Mouse (Mus musculus) stomach, embryonic 14.5 days (tissue): Measurements from ENCODE around the gene Gm10234. TPM values are rescaled to one million over a fixed set of nuclear protein-coding genes. Genes with fewer than 3 reads are reported as not detected.

Experiments used
- ATAC-seq: fragments of 200-750 bp; cut with Nextera tagmentation; 2 replicates; pipeline ENCODE4 v1.8.0; 2017; ENCODE audit warnings: low read depth, moderate TSS enrichment; ENCODE audit not compliant: insufficient number of reproducible peaks, insufficient read depth, low FRiP score
- H3K27ac ChIP-seq: fragments of 300-500 bp; sonication (generic); 2 replicates; pipeline ENCODE4 v1.5.1; 2014; ENCODE audit warnings: mild to moderate bottlenecking, low read length, moderate library complexity, mixed read lengths
- H3K27me3 ChIP-seq: fragments of 300-500 bp; sonication (generic); 2 replicates; pipeline ENCODE4 v1.6.1; 2014; ENCODE audit warnings: low read length, control low read depth, mixed read lengths; ENCODE audit not compliant: control insufficient read depth, insufficient read depth
- H3K36me3 ChIP-seq: fragments of 300-500 bp; sonication (generic); 2 replicates; pipeline ENCODE4 v1.6.1; 2014; ENCODE audit warnings: mild to moderate bottlenecking, control low read depth, low read length, moderate library complexity, mixed read lengths; ENCODE audit not compliant: control insufficient read depth, insufficient read depth
- H3K4me1 ChIP-seq: fragments of 300-500 bp; sonication (generic); 2 replicates; pipeline ENCODE4 v1.6.1; 2014; ENCODE audit warnings: low read length, control low read depth, mixed read lengths; ENCODE audit not compliant: control insufficient read depth, insufficient read depth
- H3K4me2 ChIP-seq: fragments of 300-500 bp; sonication (generic); replicated peaks from 2 replicates; pipeline ENCODE4 v1.6.1; 2014; ENCODE audit warnings: low read depth, low read length, control low read depth
- H3K4me3 ChIP-seq: fragments of 300-500 bp; sonication (generic); 2 replicates; pipeline ENCODE4 v1.5.1; 2014; ENCODE audit warnings: low read depth, low read length, control low read depth
- H3K9ac ChIP-seq: fragments of 300-500 bp; sonication (generic); replicated peaks from 2 replicates; pipeline ENCODE4 v1.6.1; 2014; ENCODE audit warnings: low read depth, mild to moderate bottlenecking, control low read depth, low read length, moderate library complexity, mixed read lengths
- H3K9me3 ChIP-seq: fragments of 300-500 bp; sonication (generic); 2 replicates; pipeline ENCODE4 v1.6.1; 2016; ENCODE audit warnings: low read depth, low read length, control low read depth; ENCODE audit not compliant: control insufficient read depth
- WGBS: fragments of 180-500 bp; shearing (Covaris S2); extraction: QIAGEN DNeasy Blood & Tissue Kit; methylation state at CpG from one replicate; pipeline ENCODE4 v1.1.7; 2014; 5-methylcytosine and 5-hydroxymethylcytosine counted together
- polyA plus RNA-seq: library from polyadenylated mRNA; unstranded; fragments of >200 nt; fragmentation: Nextera tagmentation; extraction: Ambion mirVana; gene quantifications from 2 replicates; pipeline ENCODE4 v1.2.1, GENCODE M21; 2014

Gene Gm10234
- polyA plus RNA-seq, 1 experiment from 2014 or later = not detected

GRCm38 (mm10) chr6:95353886-95354285 is 32.0 kb downstream of the Gm10234 start:
- WGBS = 93% methylated on average over 1 of the region's 1 CpGs
- no peak for ATAC-seq
- Histone ChIP-seq H3K9me3 (no peaks in the 10 kb centered on the region), H3K27ac (no peak overlapping the region), H3K4me1 (no peaks in the 10 kb centered on the region; the same call in 1 of the 2 replicates), H3K4me2 (no peak overlapping the region), H3K36me3 (no peaks in the 10 kb centered on the region), H3K27me3 (no peaks in the 10 kb centered on the region), H3K9ac (no peak overlapping the region), H3K4me3 (no peak overlapping the region)

- H3K4me2 ChIP-seq = no peak overlapping the region
- H3K9ac ChIP-seq = no peak overlapping the region
- no peaks in the 10 kb centered on the region; the same call in 1 of the 2 replicates for H3K4me1 ChIP-seq
- H3K27ac ChIP-seq = no peak overlapping the region
- H3K27me3 ChIP-seq = no peaks in the 10 kb centered on the region
- H3K4me3 ChIP-seq = no peak overlapping the region
- no peaks in the 10 kb centered on the region for H3K36me3 ChIP-seq
- no peaks in the 10 kb centered on the region for H3K9me3 ChIP-seq
- WGBS = 87% methylated on average over 5 of the region's 5 CpGs
- no peak for ATAC-seq
Measured at GRCm38 (mm10) chr6:95360084-95360483, 38.2 kb downstream of the Gm10234 start.

GRCm38 (mm10) chr6:95362707-95363106 is 40.8 kb downstream of the Gm10234 start:
- Histone ChIP-seq H3K4me3 (no peak overlapping the region), H3K4me2 (no peak overlapping the region), H3K9ac (no peak overlapping the region), H3K36me3 (no peaks in the 10 kb centered on the region), H3K27me3 (no peaks in the 10 kb centered on the region), H3K4me1 (no peaks in the 10 kb centered on the region), H3K27ac (no peak overlapping the region), H3K9me3 (no peaks in the 10 kb centered on the region)
- no peak for ATAC-seq
- WGBS = 68% methylated on average over 5 of the region's 5 CpGs

- H3K4me2 ChIP-seq = no peak overlapping the region
- H3K36me3 ChIP-seq = no peaks in the 10 kb centered on the region
- H3K27me3 ChIP-seq = no peaks in the 10 kb centered on the region
- no peak overlapping the region for H3K27ac ChIP-seq
- 72% methylated on average over 4 of the region's 4 CpGs for WGBS
- no peaks in the 10 kb centered on the region for H3K4me1 ChIP-seq
- no peak overlapping the region for H3K9ac ChIP-seq
- no peak overlapping the region for H3K4me3 ChIP-seq
- no peak for ATAC-seq
- H3K9me3 ChIP-seq = no peaks in the 10 kb centered on the region
Measured at GRCm38 (mm10) chr6:95371811-95372210, 49.9 kb downstream of the Gm10234 start.

Other genes with a start within 250 kb of the Gm10234 start
- 4.7 and 6.2 TPM in 2 replicates for gene Kbtbd8, start 204.9 kb upstream of the Gm10234 start, polyA plus RNA-seq